Mouse (Mus musculus): ENCODE measurements around the gene Gria1. TPM values are rescaled to one million over a fixed set of nuclear protein-coding genes. Genes with fewer than 3 reads are reported as not detected.

Gria1 gene
- total and polyA plus RNA-seq, 2 experiments: 0.83 TPM; not detected in 1

- no peak for TF ChIP-seq POLR2A (IDR thresholded peaks at IDR 0.05; ENCODE audit: extremely low read depth, insufficient read depth, low read length)
- no peak for TF ChIP-seq CTCF (IDR thresholded peaks at IDR 0.05; ENCODE audit: low read depth, low read length)
- H3K4me1 ChIP-seq (ENCODE audit: control insufficient read depth, insufficient read depth, low read length): no peaks in the 10 kb centered on the region
- no peak for DNase-seq (ENCODE audit: extremely low read depth, low read depth, low spot score)
- H3K79me2 ChIP-seq (ENCODE audit: control insufficient read depth, insufficient read depth, low read length): no peaks in the 10 kb centered on the region
- H3K4me3 ChIP-seq (ENCODE audit: insufficient read depth, low read depth, low read length): no peak overlapping the region
- no peak overlapping the region for H3K27ac ChIP-seq (replicated peaks; ENCODE audit: insufficient read depth, low read depth, low read length)
- WGBS: 91% methylated on average over 4 of the region's 4 CpGs
- no peaks in the 10 kb centered on the region for H3K36me3 ChIP-seq (ENCODE audit: control insufficient read depth, insufficient read depth, low read length)
- no peaks in the 10 kb centered on the region for H3K27me3 ChIP-seq (ENCODE audit: control insufficient read depth, insufficient read depth, low read length)
- no peak overlapping the region for H3K9ac ChIP-seq (ENCODE audit: low read depth, low read length)
These were observed 263.5 kb downstream of the Gria1 start for GRCm38 (mm10) chr11:57274687-57275086.

- 58% methylated on average over 10 of the region's 10 CpGs for WGBS
- Histone ChIP-seq H3K4me1 (ENCODE audit: control insufficient read depth, insufficient read depth, low read length) (no peaks in the 10 kb centered on the region), H3K79me2 (ENCODE audit: control insufficient read depth, insufficient read depth, low read length) (no peaks in the 10 kb centered on the region), H3K27ac (replicated peaks; ENCODE audit: insufficient read depth, low read depth, low read length) (no peak overlapping the region), H3K9ac (ENCODE audit: low read depth, low read length) (no peak overlapping the region), H3K27me3 (ENCODE audit: control insufficient read depth, insufficient read depth, low read length) (no peaks in the 10 kb centered on the region), H3K4me3 (ENCODE audit: insufficient read depth, low read depth, low read length) (no peak overlapping the region), H3K36me3 (ENCODE audit: control insufficient read depth, insufficient read depth, low read length) (no peaks in the 10 kb centered on the region)
- no peak for DNase-seq (ENCODE audit: extremely low read depth, low read depth, low spot score)
- TF ChIP-seq CTCF (IDR thresholded peaks at IDR 0.05; ENCODE audit: low read depth, low read length) (no peak), POLR2A (IDR thresholded peaks at IDR 0.05; ENCODE audit: extremely low read depth, insufficient read depth, low read length) (no peak)
These were observed 266.9 kb downstream of the Gria1 start for GRCm38 (mm10) chr11:57278056-57278455.

DNA sequence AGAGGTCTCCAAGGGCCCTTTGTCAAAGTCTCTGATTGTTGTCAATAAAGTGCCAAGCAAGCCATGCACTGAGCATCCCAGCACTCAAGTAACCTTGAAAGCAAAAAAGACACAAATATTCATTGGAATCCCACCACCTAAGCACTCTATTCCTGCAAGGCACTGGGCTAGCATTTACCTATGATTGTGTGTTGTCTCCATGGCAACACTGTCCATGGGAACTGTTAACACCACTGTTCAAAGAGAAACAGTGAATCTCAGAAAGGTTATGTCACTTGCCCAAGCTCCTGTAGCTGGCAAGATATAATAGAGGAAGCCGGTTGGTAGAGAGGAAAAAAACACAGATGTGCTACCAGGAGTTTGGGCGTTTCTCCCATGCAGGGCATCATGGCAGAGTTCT, 274.9 kb downstream of the Gria1 start:
- H3K36me3 ChIP-seq (ENCODE audit: control insufficient read depth, insufficient read depth, low read length): no peaks in the 10 kb centered on the region
- 71% methylated on average over 2 of the region's 2 CpGs for WGBS
- DNase-seq (ENCODE audit: extremely low read depth, low read depth, low spot score): no peak
- H3K79me2 ChIP-seq (ENCODE audit: control insufficient read depth, insufficient read depth, low read length): no peaks in the 10 kb centered on the region
- no peaks in the 10 kb centered on the region for H3K27me3 ChIP-seq (ENCODE audit: control insufficient read depth, insufficient read depth, low read length)
- H3K4me1 ChIP-seq (ENCODE audit: control insufficient read depth, insufficient read depth, low read length): no peaks in the 10 kb centered on the region
- H3K9ac ChIP-seq (ENCODE audit: low read depth, low read length): no peak overlapping the region
- TF ChIP-seq CTCF (IDR thresholded peaks at IDR 0.05; ENCODE audit: low read depth, low read length): no peak
- no peak for TF ChIP-seq POLR2A (IDR thresholded peaks at IDR 0.05; ENCODE audit: extremely low read depth, insufficient read depth, low read length)
- no peak overlapping the region for H3K4me3 ChIP-seq (ENCODE audit: insufficient read depth, low read depth, low read length)
- no peak overlapping the region for H3K27ac ChIP-seq (replicated peaks; ENCODE audit: insufficient read depth, low read depth, low read length)

- Histone ChIP-seq H3K27me3 (ENCODE audit: control insufficient read depth, insufficient read depth, low read length) (no peaks in the 10 kb centered on the region), H3K36me3 (ENCODE audit: control insufficient read depth, insufficient read depth, low read length) (no peaks in the 10 kb centered on the region), H3K4me1 (ENCODE audit: control insufficient read depth, insufficient read depth, low read length) (no peaks in the 10 kb centered on the region), H3K4me3 (ENCODE audit: insufficient read depth, low read depth, low read length) (no peak overlapping the region), H3K79me2 (ENCODE audit: control insufficient read depth, insufficient read depth, low read length) (no peaks in the 10 kb centered on the region), H3K9ac (ENCODE audit: low read depth, low read length) (no peak overlapping the region), H3K27ac (replicated peaks; ENCODE audit: insufficient read depth, low read depth, low read length) (no peak overlapping the region)
- no peak for DNase-seq (ENCODE audit: extremely low read depth, low read depth, low spot score)
- TF ChIP-seq POLR2A (IDR thresholded peaks at IDR 0.05; ENCODE audit: extremely low read depth, insufficient read depth, low read length) (no peak), CTCF (IDR thresholded peaks at IDR 0.05; ENCODE audit: low read depth, low read length) (no peak)
- WGBS: 84% methylated on average over 8 of the region's 8 CpGs
These were observed 286.2 kb downstream of the Gria1 start for GRCm38 (mm10) chr11:57297376-57297775.

- Histone ChIP-seq H3K27ac (replicated peaks; ENCODE audit: insufficient read depth, low read depth, low read length) (no peak overlapping the region), H3K4me3 (ENCODE audit: insufficient read depth, low read depth, low read length) (no peak overlapping the region), H3K36me3 (ENCODE audit: control insufficient read depth, insufficient read depth, low read length) (no peaks in the 10 kb centered on the region), H3K4me1 (ENCODE audit: control insufficient read depth, insufficient read depth, low read length) (no peaks in the 10 kb centered on the region), H3K9ac (ENCODE audit: low read depth, low read length) (no peak overlapping the region), H3K27me3 (ENCODE audit: control insufficient read depth, insufficient read depth, low read length) (no peaks in the 10 kb centered on the region), H3K79me2 (ENCODE audit: control insufficient read depth, insufficient read depth, low read length) (no peaks in the 10 kb centered on the region)
- no peak for DNase-seq (ENCODE audit: extremely low read depth, low read depth, low spot score)
- 60% methylated on average over 2 of the region's 2 CpGs for WGBS
- TF ChIP-seq POLR2A (IDR thresholded peaks at IDR 0.05; ENCODE audit: extremely low read depth, insufficient read depth, low read length) (no peak), CTCF (IDR thresholded peaks at IDR 0.05; ENCODE audit: low read depth, low read length) (no peak)
These were observed 287.1 kb downstream of the Gria1 start for GRCm38 (mm10) chr11:57298263-57298662.

DNA sequence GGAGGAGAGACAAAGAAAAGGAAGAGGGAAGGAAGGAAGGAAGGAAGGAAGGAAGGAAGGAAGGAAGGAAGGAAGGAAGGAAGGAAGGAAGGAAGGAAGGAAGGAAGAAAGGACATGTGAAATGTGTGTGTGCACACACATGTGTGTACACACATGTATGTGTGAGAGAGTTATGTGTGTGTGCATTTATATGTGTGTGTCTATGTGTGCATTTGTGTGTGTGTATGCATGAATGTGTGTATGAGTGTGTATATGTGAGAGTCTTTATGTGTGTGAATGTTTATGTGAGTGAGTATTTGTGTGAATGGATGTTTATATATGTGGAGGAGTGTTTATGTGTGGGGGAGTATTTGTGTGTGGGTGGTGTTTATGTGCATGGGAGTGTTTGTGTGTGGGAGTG, 287.5 kb downstream of the Gria1 start:
- no peaks in the 10 kb centered on the region for H3K4me1 ChIP-seq (ENCODE audit: control insufficient read depth, insufficient read depth, low read length)
- H3K9ac ChIP-seq (ENCODE audit: low read depth, low read length): no peak overlapping the region
- H3K27me3 ChIP-seq (ENCODE audit: control insufficient read depth, insufficient read depth, low read length): no peaks in the 10 kb centered on the region
- H3K27ac ChIP-seq (replicated peaks; ENCODE audit: insufficient read depth, low read depth, low read length): no peak overlapping the region
- no peak for TF ChIP-seq POLR2A (IDR thresholded peaks at IDR 0.05; ENCODE audit: extremely low read depth, insufficient read depth, low read length)
- no peak for DNase-seq (ENCODE audit: extremely low read depth, low read depth, low spot score)
- H3K36me3 ChIP-seq (ENCODE audit: control insufficient read depth, insufficient read depth, low read length): no peaks in the 10 kb centered on the region
- no peaks in the 10 kb centered on the region for H3K79me2 ChIP-seq (ENCODE audit: control insufficient read depth, insufficient read depth, low read length)
- no peak overlapping the region for H3K4me3 ChIP-seq (ENCODE audit: insufficient read depth, low read depth, low read length)

Measured in liver, adult 2 months (tissue).